Mouse (Mus musculus) cortical plate, adult 2 months (tissue): ENCODE data around the gene Smoc1.

ENCODE experiments used
- CTCF ChIP-seq: fragments of 200-500 bp; IDR thresholded peaks from 2 replicates; pipeline ENCODE4 v1.5.1; 2011; ENCODE audit warnings: mild to moderate bottlenecking, control low read depth, low read length; ENCODE audit not compliant: insufficient read depth; ENCODE audit errors: extremely low read depth
- POLR2A ChIP-seq: fragments of 200-500 bp; IDR thresholded peaks from 2 replicates; pipeline ENCODE4 v1.6.1; 2011; ENCODE audit warnings: mild to moderate bottlenecking, low read length, control low read depth; ENCODE audit not compliant: insufficient read depth; ENCODE audit errors: extremely low read depth

GRCm38 (mm10) chr12:81141329-81141711 lies 114.7 kb downstream of the Smoc1 start:
- TF ChIP-seq POLR2A (no peak), CTCF (no peak)
